Comparison of ENCODE assay signal across 8 mouse cellular contexts in the genomic region with DNA sequence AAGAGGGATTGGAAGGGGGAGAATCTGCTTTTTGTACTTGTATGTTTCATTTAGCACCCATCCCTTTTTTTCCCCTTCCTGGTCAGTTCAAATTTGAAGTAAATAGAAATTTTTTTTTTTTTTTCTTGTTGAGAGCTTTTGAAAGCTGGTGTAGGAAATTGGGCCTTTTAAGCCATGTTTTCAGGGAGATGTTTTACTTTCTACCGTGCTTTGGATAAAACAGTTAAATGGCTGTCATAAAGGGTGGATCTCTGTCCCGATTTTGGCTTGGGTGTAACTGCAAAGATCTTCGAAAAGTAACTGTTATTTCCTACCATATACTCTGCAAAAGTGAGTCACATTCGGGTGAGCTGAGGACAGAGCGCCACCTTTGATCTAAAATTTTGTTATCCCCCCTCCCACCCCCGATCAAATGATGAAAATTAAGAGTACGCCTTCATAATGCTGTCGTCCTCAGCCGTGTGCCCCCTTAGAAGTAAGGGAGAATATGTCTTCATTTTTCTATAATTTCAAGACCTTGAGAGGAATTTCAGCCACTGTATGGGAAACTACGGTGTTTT. TPM values are rescaled to one million over a fixed set of nuclear protein-coding genes. Genes with fewer than 3 reads are reported as not detected.
DNase-seq lines count a peak whose midpoint lies in the region; ATAC-seq and TF ChIP-seq lines count a peak whose summit lies in the region.

No protein-coding gene starts in this region.

- no peak for ATAC-seq in erythroblast, adult 5-6 weeks (replicated peaks; ENCODE audit: low FRiP score, poor library complexity, severe bottlenecking)
- no peak for ATAC-seq in forebrain, embryonic 15.5 days (replicated peaks)
- no peak for ATAC-seq in liver, embryonic 14.5 days (ENCODE audit: insufficient read depth)

- H3K27me3 ChIP-seq in erythroblast, embryonic 14.5 days (ENCODE audit: control insufficient read depth) = no peaks in the 10 kb centered on the region
- H3K27me3 ChIP-seq in forebrain, embryonic 15.5 days = no peaks in the 10 kb centered on the region
- no peaks in the 10 kb centered on the region for H3K27me3 ChIP-seq in liver, embryonic 14.5 days (ENCODE audit: control insufficient read depth, insufficient read depth, low read length)

- H3K9ac ChIP-seq in forebrain, embryonic 15.5 days (replicated peaks) = peak overlapping the region; percentile 83; the same call in 1 of the 2 replicates
- peak overlapping the region; percentile 91; the same call in 1 of the 2 replicates for H3K9ac ChIP-seq in liver, embryonic 14.5 days (replicated peaks)

- no peaks in the 10 kb centered on the region for H3K9me3 ChIP-seq in erythroblast, embryonic 14.5 days (ENCODE audit: control insufficient read depth, low read length)
- H3K9me3 ChIP-seq in forebrain, embryonic 15.5 days = no peaks in the 10 kb centered on the region
- H3K9me3 ChIP-seq in liver, embryonic 14.5 days (ENCODE audit: control insufficient read depth, low read length) = no peaks in the 10 kb centered on the region

- peak overlapping the region; percentile 86 for H3K4me2 ChIP-seq in forebrain, embryonic 15.5 days (replicated peaks)
- H3K4me2 ChIP-seq in liver, embryonic 14.5 days (ENCODE audit: low read depth) = peak overlapping the region; percentile 100

- no peak for TF ChIP-seq CTCF in liver, embryonic 14.5 days (IDR thresholded peaks at IDR 0.05; ENCODE audit: low read depth)

- 75% methylated on average over 10 of the region's 10 CpGs for WGBS in forebrain, embryonic 15.5 days
- 65% methylated on average over 10 of the region's 10 CpGs for WGBS in liver, embryonic 14.5 days (ENCODE audit: insufficient replicate concordance)

- H3K27ac ChIP-seq in forebrain, embryonic 15.5 days (replicated peaks) = no peak overlapping the region
- no peak overlapping the region for H3K27ac ChIP-seq in liver, embryonic 14.5 days

- intact Hi-C loops in gastrocnemius, postnatal 14 days (cut with DNase I; ENCODE audit: low total_unique reads) = no loop called here

- H3K36me3 ChIP-seq in erythroblast, embryonic 14.5 days (ENCODE audit: control insufficient read depth) = no peaks in the 10 kb centered on the region
- H3K36me3 ChIP-seq in forebrain, embryonic 15.5 days = no peaks in the 10 kb centered on the region
- H3K36me3 ChIP-seq in liver, embryonic 14.5 days (replicated peaks; ENCODE audit: control insufficient read depth, insufficient read depth, low read depth) = no peaks in the 10 kb centered on the region

- peak; percentile 7 for DNase-seq in 3T3-L1 (ENCODE audit: low read depth, low spot score)
- DNase-seq in liver, embryonic 14.5 days (ENCODE audit: low read depth in 3 of 3, low spot score in 3 of 3) = no peak
- no peak for DNase-seq in adrenal gland, postnatal 25 days
- DNase-seq in right cerebral cortex, adult 2 months (ENCODE audit: low spot score in 2 of 2) = no peak
- DNase-seq in gastrocnemius, postnatal 14 days = no peak

- peaks cover 39% of the 10 kb centered on the region for H3K4me1 ChIP-seq in erythroblast, embryonic 14.5 days (ENCODE audit: control insufficient read depth)
- peaks cover 9% of the 10 kb centered on the region for H3K4me1 ChIP-seq in forebrain, embryonic 15.5 days
- H3K4me1 ChIP-seq in liver, embryonic 14.5 days (replicated peaks; ENCODE audit: control insufficient read depth in 2 of 2, insufficient read depth in 2 of 2, low read length in 1 of 2) = peaks cover 8 to 12% of the 10 kb centered on the region in 2 experiments

- TF ChIP-seq EP300 in liver, embryonic 14.5 days (IDR thresholded peaks at IDR 0.05; ENCODE audit: low read depth) = no peak

- H3K4me3 ChIP-seq in erythroblast, embryonic 14.5 days (replicated peaks) = peak overlapping the region; percentile 97
- peak overlapping the region; percentile 89 for H3K4me3 ChIP-seq in forebrain, embryonic 15.5 days
- peak overlapping the region; percentile 62 to 85; a peak in 3 of 4 replicates for H3K4me3 ChIP-seq in liver, embryonic 14.5 days (ENCODE audit: insufficient read depth in 1 of 2, low read depth in 2 of 2, low read length in 2 of 2)

RNA-seq across cellular contexts. Expression of a gene that starts 2.7 kb away (rescaled TPM):
- polyA plus RNA-seq in erythroblast, embryonic 14.5 days (2012) = 0.40 and 0.46 TPM in 2 replicates
- 11.1 and 19.4 TPM in 2 replicates for total RNA-seq in erythroblast, adult 5-6 weeks (2015; ENCODE audit: low replicate concordance)
- total RNA-seq in erythroblast, adult 5-6 weeks (2017; ENCODE audit: low replicate concordance) = 20.5 and 22.9 TPM in 2 replicates
- polyA plus RNA-seq in forebrain, embryonic 15.5 days (2015; fragmentation: Nextera tagmentation; extraction: Ambion mirVana) = 169 and 176 TPM in 2 replicates
- polyA plus RNA-seq in liver, embryonic 14.5 days (2012; rRNA removed) = 5.2 and 7.4 TPM in 2 replicates
- 27.6 and 29.0 TPM in 2 replicates for polyA plus RNA-seq in liver, embryonic 14.5 days (2014; fragmentation: Nextera tagmentation; extraction: Ambion mirVana)
- total RNA-seq in adrenal gland, postnatal 25 days (2021) = 48.2 and 54.6 TPM in 2 replicates
- total RNA-seq in gastrocnemius, postnatal 14 days (2021) = 10 to 100 TPM; 55.0 to 55.8 TPM
